Mouse (Mus musculus) right cerebral cortex, adult 18-20 months (tissue): ENCODE data around the gene Spata5.
"Not testable (repeated sequence)": the region's sequence is repeated elsewhere in the genome, so short reads cannot be mapped to it uniquely, and the experiment has no call there.

Source experiments
- DNase-seq: peaks from one replicate; pipeline ENCODE4 v3.0.0; 2022; ENCODE audit warnings: mixed read lengths

The Spata5 gene

GRCm38 (mm10) chr3:37516379-37516778, 96.7 kb downstream of the Spata5 start:
- DNase-seq = no peak

- no peak for DNase-seq
These were observed 98.9 kb downstream of the Spata5 start for GRCm38 (mm10) chr3:37518611-37519010.

- no peak for DNase-seq
These were observed 100.8 kb downstream of the Spata5 start for GRCm38 (mm10) chr3:37520334-37521023.

GRCm38 (mm10) chr3:37532079-37532478, 112.4 kb downstream of the Spata5 start:
- no peak for DNase-seq

- not testable (repeated sequence) for DNase-seq
These were observed 121.0 kb downstream of the Spata5 start for GRCm38 (mm10) chr3:37540701-37541100.

GRCm38 (mm10) chr3:37546351-37546750, 126.7 kb downstream of the Spata5 start:
- DNase-seq = no peak

GRCm38 (mm10) chr3:37550190-37550589, 130.5 kb downstream of the Spata5 start:
- no peak for DNase-seq

- no peak for DNase-seq
These were observed 130.9 kb downstream of the Spata5 start for GRCm38 (mm10) chr3:37550594-37550993.

GRCm38 (mm10) chr3:37551486-37551885, 131.8 kb downstream of the Spata5 start:
- no peak for DNase-seq

- DNase-seq = no peak
These were observed 132.5 kb downstream of the Spata5 start for GRCm38 (mm10) chr3:37552244-37552643.

- DNase-seq = no peak
These were observed 133.8 kb downstream of the Spata5 start for GRCm38 (mm10) chr3:37553371-37554033.

- DNase-seq = no peak
These were observed 136.9 kb downstream of the Spata5 start for GRCm38 (mm10) chr3:37556412-37557113.

- no peak for DNase-seq
These were observed 138.2 kb downstream of the Spata5 start for GRCm38 (mm10) chr3:37557741-37558479.

GRCm38 (mm10) chr3:37559339-37559738, 139.6 kb downstream of the Spata5 start:
- DNase-seq = no peak

GRCm38 (mm10) chr3:37561466-37561865, 141.8 kb downstream of the Spata5 start:
- no peak for DNase-seq

GRCm38 (mm10) chr3:37566097-37566496, 146.4 kb downstream of the Spata5 start:
- no peak for DNase-seq

- no peak for DNase-seq
These were observed 147.8 kb downstream of the Spata5 start for GRCm38 (mm10) chr3:37567505-37567904.

GRCm38 (mm10) chr3:37568780-37569179, 149.1 kb downstream of the Spata5 start:
- DNase-seq = no peak

- no peak for DNase-seq
These were observed 150.2 kb downstream of the Spata5 start for GRCm38 (mm10) chr3:37569661-37570566.

GRCm38 (mm10) chr3:37571633-37572032, 151.9 kb downstream of the Spata5 start:
- no peak for DNase-seq

- peak; percentile 52 for DNase-seq
These were observed 152.4 kb downstream of the Spata5 start for GRCm38 (mm10) chr3:37572066-37572465.

- no peak for DNase-seq
These were observed 157.1 kb downstream of the Spata5 start for GRCm38 (mm10) chr3:37576840-37577239.
